Mouse (Mus musculus): Measurements from ENCODE around the gene Epo. TPM values are rescaled to one million over a fixed set of nuclear protein-coding genes. Genes with fewer than 3 reads are reported as not detected.

Gene Epo
- polyA plus RNA-seq, 1 experiment, result not detected

- Histone ChIP-seq H3K36me3 (ENCODE audit: control insufficient read depth, insufficient read depth, low read length) (no peaks in the 10 kb centered on the region), H3K27ac (ENCODE audit: control insufficient read depth, insufficient read depth, low read depth, low read length) (no peak within 1 kb of the TSS), H3K27me3 (ENCODE audit: control insufficient read depth, insufficient read depth, low read length) (no peaks in the 10 kb centered on the region), H3K4me1 (ENCODE audit: control insufficient read depth, insufficient read depth, low read length) (peaks cover 6% of the 10 kb centered on the region), H3K4me3 (ENCODE audit: control insufficient read depth, low read depth, low read length) (peak within 1 kb of the TSS; percentile 58)
- TF ChIP-seq CTCF (IDR thresholded peaks at IDR 0.05; ENCODE audit: control insufficient read depth, insufficient read depth, insufficient replicate concordance, low read depth, low read length) (no peak), POLR2A (IDR thresholded peaks at IDR 0.05; ENCODE audit: control insufficient read depth, low read depth, low read length) (no peak)
These were observed 56.1 kb downstream of the Epo start, which contains the start of gene Zan for GRCm38 (mm10) chr5:137476964-137477363. Gene Zan, minus strand, starts transcription at chr5:137477064.

DNA sequence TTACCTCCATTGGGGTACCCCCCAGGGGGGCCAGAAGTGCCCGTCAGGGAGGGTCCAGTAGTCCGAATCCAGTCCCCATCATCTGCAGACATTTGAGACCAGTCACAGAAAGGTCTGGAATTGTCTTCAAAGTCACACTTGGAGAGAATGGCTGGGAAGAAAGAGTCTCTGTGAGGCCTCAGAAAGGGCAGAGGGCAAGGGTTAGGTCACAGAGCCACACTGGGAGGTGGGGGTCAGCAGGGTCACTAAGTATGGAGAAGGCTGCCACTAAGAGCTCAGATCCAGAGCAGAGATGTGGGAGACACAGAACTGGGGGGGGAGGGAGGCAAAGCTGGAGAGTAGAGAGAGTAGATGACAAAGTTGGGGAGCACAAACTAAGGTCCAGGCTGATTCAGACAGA is 58.7 kb downstream of the Epo start:
- Histone ChIP-seq H3K27ac (ENCODE audit: control insufficient read depth, insufficient read depth, low read depth, low read length) (no peak overlapping the region), H3K27me3 (ENCODE audit: control insufficient read depth, insufficient read depth, low read length) (no peaks in the 10 kb centered on the region), H3K4me3 (ENCODE audit: control insufficient read depth, low read depth, low read length) (no peak overlapping the region), H3K36me3 (ENCODE audit: control insufficient read depth, insufficient read depth, low read length) (no peaks in the 10 kb centered on the region), H3K4me1 (ENCODE audit: control insufficient read depth, insufficient read depth, low read length) (peaks cover 7% of the 10 kb centered on the region)
- TF ChIP-seq CTCF (IDR thresholded peaks at IDR 0.05; ENCODE audit: control insufficient read depth, insufficient read depth, insufficient replicate concordance, low read depth, low read length) (no peak), POLR2A (IDR thresholded peaks at IDR 0.05; ENCODE audit: control insufficient read depth, low read depth, low read length) (no peak)

DNA sequence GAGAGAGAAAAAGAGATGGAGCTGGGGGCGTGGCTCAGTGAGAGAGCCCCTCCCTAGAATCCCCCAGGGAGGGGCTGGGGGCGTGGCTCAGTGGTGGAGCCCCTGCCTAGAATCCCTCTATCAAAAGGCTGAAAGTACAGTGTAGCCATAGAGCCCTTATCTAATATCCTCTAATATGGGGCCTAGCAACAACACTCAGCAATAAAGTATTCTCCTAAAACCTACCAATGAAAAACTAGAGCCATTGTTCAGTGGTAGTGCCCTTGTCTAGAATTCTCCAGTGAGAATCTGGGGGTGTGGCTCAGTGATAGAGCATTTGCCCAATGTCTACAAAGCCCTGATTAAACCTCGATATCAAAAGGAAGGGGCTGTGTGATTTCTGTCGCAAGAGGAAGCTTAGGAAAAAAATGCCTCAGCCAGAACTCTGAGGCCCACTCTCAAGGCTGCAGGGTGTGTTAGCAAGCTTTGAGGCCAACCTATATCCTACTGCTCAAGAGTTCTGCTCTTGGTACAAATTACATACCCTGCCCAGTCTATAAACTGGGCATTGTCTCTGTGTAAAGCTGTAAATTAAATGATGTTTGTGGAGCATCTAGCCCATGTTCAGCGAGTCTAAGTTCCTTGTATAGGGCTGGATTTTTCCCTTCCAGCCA is 60.7 kb downstream of the Epo start:
- Histone ChIP-seq H3K27ac (ENCODE audit: control insufficient read depth, insufficient read depth, low read depth, low read length) (no peak overlapping the region), H3K4me1 (ENCODE audit: control insufficient read depth, insufficient read depth, low read length) (peaks cover 7% of the 10 kb centered on the region), H3K36me3 (ENCODE audit: control insufficient read depth, insufficient read depth, low read length) (no peaks in the 10 kb centered on the region), H3K4me3 (ENCODE audit: control insufficient read depth, low read depth, low read length) (no peak overlapping the region), H3K27me3 (ENCODE audit: control insufficient read depth, insufficient read depth, low read length) (no peaks in the 10 kb centered on the region)
- TF ChIP-seq CTCF (IDR thresholded peaks at IDR 0.05; ENCODE audit: control insufficient read depth, insufficient read depth, insufficient replicate concordance, low read depth, low read length), result no peak

- H3K27me3 ChIP-seq (ENCODE audit: control insufficient read depth, insufficient read depth, low read length), result no peaks in the 10 kb centered on the region
- TF ChIP-seq POLR2A (IDR thresholded peaks at IDR 0.05; ENCODE audit: control insufficient read depth, low read depth, low read length), result no peak
- no peak for TF ChIP-seq CTCF (IDR thresholded peaks at IDR 0.05; ENCODE audit: control insufficient read depth, insufficient read depth, insufficient replicate concordance, low read depth, low read length)
- no peak overlapping the region for H3K4me3 ChIP-seq (ENCODE audit: control insufficient read depth, low read depth, low read length)
- no peak overlapping the region for H3K27ac ChIP-seq (ENCODE audit: control insufficient read depth, insufficient read depth, low read depth, low read length)
- peaks cover 1% of the 10 kb centered on the region; the same call in 1 of the 2 replicates for H3K4me1 ChIP-seq (ENCODE audit: control insufficient read depth, insufficient read depth, low read length)
- no peaks in the 10 kb centered on the region for H3K36me3 ChIP-seq (ENCODE audit: control insufficient read depth, insufficient read depth, low read length)
These were observed 66.1 kb downstream of the Epo start for GRCm38 (mm10) chr5:137466946-137467345.

- no peak overlapping the region for H3K27ac ChIP-seq (ENCODE audit: control insufficient read depth, insufficient read depth, low read depth, low read length)
- H3K4me1 ChIP-seq (ENCODE audit: control insufficient read depth, insufficient read depth, low read length), result peaks cover 3% of the 10 kb centered on the region
- no peaks in the 10 kb centered on the region for H3K27me3 ChIP-seq (ENCODE audit: control insufficient read depth, insufficient read depth, low read length)
- TF ChIP-seq POLR2A (IDR thresholded peaks at IDR 0.05; ENCODE audit: control insufficient read depth, low read depth, low read length) (no peak), CTCF (IDR thresholded peaks at IDR 0.05; ENCODE audit: control insufficient read depth, insufficient read depth, insufficient replicate concordance, low read depth, low read length) (no peak)
- no peak overlapping the region for H3K4me3 ChIP-seq (ENCODE audit: control insufficient read depth, low read depth, low read length)
- H3K36me3 ChIP-seq (ENCODE audit: control insufficient read depth, insufficient read depth, low read length), result no peaks in the 10 kb centered on the region
These were observed 68.0 kb downstream of the Epo start for GRCm38 (mm10) chr5:137465049-137465448.

- H3K36me3 ChIP-seq (ENCODE audit: control insufficient read depth, insufficient read depth, low read length), result no peaks in the 10 kb centered on the region
- TF ChIP-seq POLR2A (IDR thresholded peaks at IDR 0.05; ENCODE audit: control insufficient read depth, low read depth, low read length) (no peak), CTCF (IDR thresholded peaks at IDR 0.05; ENCODE audit: control insufficient read depth, insufficient read depth, insufficient replicate concordance, low read depth, low read length) (no peak)
- no peak overlapping the region for H3K4me3 ChIP-seq (ENCODE audit: control insufficient read depth, low read depth, low read length)
- no peak overlapping the region for H3K27ac ChIP-seq (ENCODE audit: control insufficient read depth, insufficient read depth, low read depth, low read length)
- H3K4me1 ChIP-seq (ENCODE audit: control insufficient read depth, insufficient read depth, low read length), result peaks cover 7% of the 10 kb centered on the region
- H3K27me3 ChIP-seq (ENCODE audit: control insufficient read depth, insufficient read depth, low read length), result no peaks in the 10 kb centered on the region
These were observed 77.0 kb downstream of the Epo start for GRCm38 (mm10) chr5:137455866-137456591.

DNA sequence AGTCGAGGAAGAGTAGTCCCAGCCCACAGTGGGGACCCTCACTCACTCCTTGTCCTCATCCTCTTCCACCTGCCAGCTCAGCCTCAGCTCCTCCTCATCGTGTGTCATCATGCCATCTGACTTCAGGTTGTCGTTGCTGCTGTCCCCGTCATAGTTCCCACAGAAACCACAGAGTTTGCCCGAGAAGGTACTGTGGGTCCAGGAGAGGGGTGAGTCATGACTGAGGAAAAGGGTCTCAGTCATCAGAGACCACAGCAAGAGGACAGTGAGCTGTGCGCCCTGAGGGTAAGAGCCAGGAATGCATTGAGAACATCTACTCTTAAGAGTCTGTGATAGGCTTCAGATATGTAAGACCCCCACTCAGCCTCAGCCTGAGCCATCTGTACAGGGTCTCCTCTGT is 77.8 kb downstream of the Epo start:
- Histone ChIP-seq H3K4me1 (ENCODE audit: control insufficient read depth, insufficient read depth, low read length) (peaks cover 7% of the 10 kb centered on the region), H3K4me3 (ENCODE audit: control insufficient read depth, low read depth, low read length) (no peak overlapping the region), H3K27me3 (ENCODE audit: control insufficient read depth, insufficient read depth, low read length) (no peaks in the 10 kb centered on the region), H3K36me3 (ENCODE audit: control insufficient read depth, insufficient read depth, low read length) (no peaks in the 10 kb centered on the region), H3K27ac (ENCODE audit: control insufficient read depth, insufficient read depth, low read depth, low read length) (no peak overlapping the region)
- TF ChIP-seq CTCF (IDR thresholded peaks at IDR 0.05; ENCODE audit: control insufficient read depth, insufficient read depth, insufficient replicate concordance, low read depth, low read length), result no peak
- TF ChIP-seq POLR2A (IDR thresholded peaks at IDR 0.05; ENCODE audit: control insufficient read depth, low read depth, low read length), result no peak
